Mouse (Mus musculus): ENCODE results near the gene Zfp94. TPM values are rescaled to one million over a fixed set of nuclear protein-coding genes. Genes with fewer than 3 reads are reported as not detected.

Gene Zfp94
- total and polyA plus RNA-seq, 3 experiments, result 5.9 to 6.9 TPM; not detected in 1

GRCm38 (mm10) chr7:24322593-24322992 is 6.1 kb upstream of the Zfp94 start:
- no peak overlapping the region for H3K27ac ChIP-seq (ENCODE audit: control insufficient read depth, low read depth, low read length)
- no peaks in the 10 kb centered on the region; a peak in 1 of 4 replicates for H3K27me3 ChIP-seq (ENCODE audit: control insufficient read depth in 1 of 2, insufficient read depth in 2 of 2, low read length in 2 of 2)
- peaks cover 0 to 12% of the 10 kb centered on the region in 2 experiments; a peak in 2 of 4 replicates for H3K36me3 ChIP-seq (ENCODE audit: control insufficient read depth in 1 of 2, insufficient read depth in 2 of 2, low read length in 2 of 2)
- no peaks in the 10 kb centered on the region for H3K9me3 ChIP-seq (replicated peaks; ENCODE audit: insufficient read depth, low read length)
- no peak overlapping the region for H3K9ac ChIP-seq (ENCODE audit: control insufficient read depth, low read depth, low read length, poor library complexity, severe bottlenecking)
- TF ChIP-seq JUND (IDR thresholded peaks at IDR 0.05; ENCODE audit: low read depth, low read length) (no peak), ZC3H11A (IDR thresholded peaks at IDR 0.05; ENCODE audit: low read depth, low read length) (no peak), RAD21 (IDR thresholded peaks at IDR 0.05; ENCODE audit: low read depth, low read length) (no peak)
- no peaks in the 10 kb centered on the region for H3K79me2 ChIP-seq (ENCODE audit: control insufficient read depth, insufficient read depth, low read length, poor library complexity)
- no peak overlapping the region for H3K4me3 ChIP-seq (ENCODE audit: control insufficient read depth in 1 of 2, insufficient read depth in 1 of 2, low read depth in 2 of 2, low read length in 2 of 2)
- H3K4me1 ChIP-seq (ENCODE audit: control insufficient read depth in 1 of 2, insufficient read depth in 2 of 2, low read length in 2 of 2), result peaks cover 0 to 16% of the 10 kb centered on the region in 2 experiments; a peak in 3 of 4 replicates
- no peak for DNase-seq (ENCODE audit: low read depth, low spot score)

- Histone ChIP-seq H3K27me3 (ENCODE audit: control insufficient read depth in 1 of 2, insufficient read depth in 2 of 2, low read length in 2 of 2) (no peaks in the 10 kb centered on the region; a peak in 1 of 4 replicates), H3K4me3 (ENCODE audit: control insufficient read depth in 1 of 2, insufficient read depth in 1 of 2, low read depth in 2 of 2, low read length in 2 of 2) (no peak overlapping the region), H3K36me3 (ENCODE audit: control insufficient read depth in 1 of 2, insufficient read depth in 2 of 2, low read length in 2 of 2) (peaks cover 0 to 25% of the 10 kb centered on the region in 2 experiments; a peak in 2 of 4 replicates), H3K4me1 (ENCODE audit: control insufficient read depth in 1 of 2, insufficient read depth in 2 of 2, low read length in 2 of 2) (peaks cover 7 to 32% of the 10 kb centered on the region in 2 experiments; a peak in 3 of 4 replicates), H3K9ac (ENCODE audit: control insufficient read depth, low read depth, low read length, poor library complexity, severe bottlenecking) (no peak overlapping the region), H3K79me2 (ENCODE audit: control insufficient read depth, insufficient read depth, low read length, poor library complexity) (peaks cover 2% of the 10 kb centered on the region), H3K27ac (ENCODE audit: control insufficient read depth, low read depth, low read length) (no peak overlapping the region), H3K9me3 (replicated peaks; ENCODE audit: insufficient read depth, low read length) (no peaks in the 10 kb centered on the region)
- TF ChIP-seq TBP (IDR thresholded peaks at IDR 0.05; ENCODE audit: low read depth, low read length), result no peak
- no peak for TF ChIP-seq JUND (IDR thresholded peaks at IDR 0.05; ENCODE audit: low read depth, low read length)
- no peak for TF ChIP-seq NRF1 (IDR thresholded peaks at IDR 0.05; ENCODE audit: insufficient read depth, low read depth, low read length, poor library complexity, severe bottlenecking)
- TF ChIP-seq TAL1 (IDR thresholded peaks at IDR 0.05; ENCODE audit: low read length), result no peak
- no peak for TF ChIP-seq UBTF (IDR thresholded peaks at IDR 0.05; ENCODE audit: borderline replicate concordance, insufficient read depth, low read depth, low read length)
- TF ChIP-seq POLR2AphosphoS2 (IDR thresholded peaks at IDR 0.05; ENCODE audit: low read length), result no peak
- peak; percentile 38; the same call in 1 of the 2 replicates for TF ChIP-seq HCFC1 (IDR thresholded peaks at IDR 0.05; ENCODE audit: low read depth, low read length)
- TF ChIP-seq ETS1 (IDR thresholded peaks at IDR 0.05; ENCODE audit: low read depth, low read length), result peak; percentile 30; the same call in 1 of the 2 replicates
- no peak for TF ChIP-seq ZNF384 (IDR thresholded peaks at IDR 0.05; ENCODE audit: low read depth, low read length)
- no peak for TF ChIP-seq E2F4 (IDR thresholded peaks at IDR 0.05; ENCODE audit: borderline replicate concordance, low read depth, low read length)
- no peak for TF ChIP-seq MAX (IDR thresholded peaks at IDR 0.05; ENCODE audit: low read length)
- no peak for TF ChIP-seq CHD2 (IDR thresholded peaks at IDR 0.05; ENCODE audit: low read length)
- peak; percentile 69 for TF ChIP-seq GATA1 (IDR thresholded peaks at IDR 0.05; ENCODE audit: low read depth, low read length)
- TF ChIP-seq USF2 (IDR thresholded peaks at IDR 0.05; ENCODE audit: borderline replicate concordance in 1 of 2, insufficient read depth in 1 of 2, low read depth in 1 of 2, low read length in 2 of 2), result no peak
- no peak for TF ChIP-seq SMC3 (IDR thresholded peaks at IDR 0.05; ENCODE audit: low read depth, low read length)
- no peak for TF ChIP-seq USF1 (IDR thresholded peaks at IDR 0.05; ENCODE audit: low read depth, low read length)
- no peak for TF ChIP-seq GABPA (IDR thresholded peaks at IDR 0.05; ENCODE audit: low read depth, low read length)
- no peak for TF ChIP-seq MYC (IDR thresholded peaks at IDR 0.05; ENCODE audit: low read depth, low read length)
- TF ChIP-seq MAFK (IDR thresholded peaks at IDR 0.05; ENCODE audit: borderline replicate concordance, low read depth, low read length), result no peak
- no peak for TF ChIP-seq POLR2AphosphoS5 (IDR thresholded peaks at IDR 0.05; ENCODE audit: borderline replicate concordance, low read depth, low read length)
- TF ChIP-seq CHD1 (IDR thresholded peaks at IDR 0.05; ENCODE audit: low read depth, low read length), result no peak
- TF ChIP-seq MEF2A (IDR thresholded peaks at IDR 0.05; ENCODE audit: extremely low read depth, insufficient replicate concordance, low read depth, low read length, poor library complexity, severe bottlenecking), result no peak
- no peak for TF ChIP-seq NELFE (IDR thresholded peaks at IDR 0.05; ENCODE audit: low read depth, low read length)
- peak; percentile 86 for TF ChIP-seq MAZ (IDR thresholded peaks at IDR 0.05; ENCODE audit: low read depth, low read length)
- TF ChIP-seq TCF12 (IDR thresholded peaks at IDR 0.05; ENCODE audit: low read depth, low read length), result no peak; the same call in 1 of the 2 replicates
- no peak for TF ChIP-seq SIN3A (IDR thresholded peaks at IDR 0.05; ENCODE audit: low read length)
- TF ChIP-seq EP300 (IDR thresholded peaks at IDR 0.05; ENCODE audit: low read depth in 1 of 2, low read length in 2 of 2), result peak; percentile 19 to 45; a peak in 2 of 4 replicates
- no peak for TF ChIP-seq ZC3H11A (IDR thresholded peaks at IDR 0.05; ENCODE audit: low read depth, low read length)
- TF ChIP-seq CTCF (IDR thresholded peaks at IDR 0.05 in 2 of 3, conservative IDR thresholded peaks at IDR 0.05 in 1 of 3; ENCODE audit: control insufficient read depth in 1 of 3, insufficient read depth in 1 of 3, low read depth in 2 of 3, low read length in 3 of 3, poor library complexity in 1 of 3, severe bottlenecking in 1 of 3), result no peak
- TF ChIP-seq RCOR1 (IDR thresholded peaks at IDR 0.05; ENCODE audit: low read depth, low read length), result 0 out of 2 replicates have a peak, but pooled peaks have one; percentile 18
- DNase-seq (ENCODE audit: low read depth, low spot score), result peak; percentile 70
Observed at GRCm38 (mm10) chr7:24318942-24319341, 2.5 kb upstream of the Zfp94 start.

Data from MEL (cell line).